Mouse (Mus musculus): ENCODE data around the gene Fblim1. TPM values are rescaled to one million over a fixed set of nuclear protein-coding genes. Genes with fewer than 3 reads are reported as not detected.

Gene Fblim1
- polyA plus RNA-seq, 1 experiment from 2014 or later = 65.4 TPM

- no peak overlapping the region for H3K27ac ChIP-seq
- H3K9me3 ChIP-seq = no peaks in the 10 kb centered on the region
- H3K4me1 ChIP-seq (replicated peaks) = no peaks in the 10 kb centered on the region
- no peak overlapping the region for H3K4me3 ChIP-seq (replicated peaks)
- no peak for ATAC-seq (ENCODE audit: insufficient number of reproducible peaks, insufficient read depth, low FRiP score, low TSS enrichment, low read depth)
- H3K4me2 ChIP-seq = no peak overlapping the region
- WGBS = 80% methylated on average over 19 of the region's 19 CpGs
- H3K9ac ChIP-seq (replicated peaks) = no peak overlapping the region
- no peaks in the 10 kb centered on the region for H3K27me3 ChIP-seq
- peaks cover 61% of the 10 kb centered on the region for H3K36me3 ChIP-seq
Observed at GRCm38 (mm10) chr4:141624983-141625773, 19.3 kb upstream of the Fblim1 start.

GRCm38 (mm10) chr4:141624134-141624533 lies 18.2 kb upstream of the Fblim1 start:
- 95% methylated on average over 8 of the region's 8 CpGs for WGBS
- Histone ChIP-seq H3K27ac (no peak overlapping the region), H3K27me3 (no peaks in the 10 kb centered on the region), H3K4me3 (replicated peaks) (no peak overlapping the region), H3K4me1 (replicated peaks) (no peaks in the 10 kb centered on the region), H3K36me3 (peaks cover 50% of the 10 kb centered on the region), H3K9ac (replicated peaks) (no peak overlapping the region), H3K4me2 (no peak overlapping the region), H3K9me3 (no peaks in the 10 kb centered on the region)
- ATAC-seq (ENCODE audit: insufficient number of reproducible peaks, insufficient read depth, low FRiP score, low TSS enrichment, low read depth) = no peak

- Histone ChIP-seq H3K36me3 (peaks cover 45% of the 10 kb centered on the region), H3K4me3 (replicated peaks) (no peak within 1 kb of the TSS), H3K4me2 (no peak within 1 kb of the TSS), H3K27me3 (no peaks in the 10 kb centered on the region), H3K27ac (no peak within 1 kb of the TSS), H3K9me3 (no peaks in the 10 kb centered on the region), H3K9ac (replicated peaks) (no peak within 1 kb of the TSS), H3K4me1 (replicated peaks) (0 out of 2 replicates have a peak, but pooled peaks cover 4% of the 10 kb centered on the region)
- 40% methylated on average over 1 of the region's 1 CpGs for WGBS
- no peak for ATAC-seq (ENCODE audit: insufficient number of reproducible peaks, insufficient read depth, low FRiP score, low TSS enrichment, low read depth)
Observed at GRCm38 (mm10) chr4:141623666-141624065, 17.8 kb upstream of the Fblim1 start, which contains the start of gene Slc25a34. TSS of gene Slc25a34 (minus strand) at chr4:141623821.

- Histone ChIP-seq H3K4me3 (replicated peaks) (no peak overlapping the region), H3K27ac (no peak overlapping the region), H3K27me3 (no peaks in the 10 kb centered on the region), H3K9ac (replicated peaks) (no peak overlapping the region), H3K36me3 (peaks cover 39% of the 10 kb centered on the region), H3K9me3 (no peaks in the 10 kb centered on the region), H3K4me1 (replicated peaks) (peaks cover 7% of the 10 kb centered on the region), H3K4me2 (no peak overlapping the region)
- no peak for ATAC-seq (ENCODE audit: insufficient number of reproducible peaks, insufficient read depth, low FRiP score, low TSS enrichment, low read depth)
- 88% methylated on average over 11 of the region's 11 CpGs for WGBS
Observed at GRCm38 (mm10) chr4:141623037-141623436, 17.1 kb upstream of the Fblim1 start.

GRCm38 (mm10) chr4:141622580-141622979 lies 16.7 kb upstream of the Fblim1 start:
- H3K36me3 ChIP-seq = peaks cover 35% of the 10 kb centered on the region
- no peak for ATAC-seq (ENCODE audit: insufficient number of reproducible peaks, insufficient read depth, low FRiP score, low TSS enrichment, low read depth)
- 83% methylated on average over 5 of the region's 5 CpGs for WGBS
- H3K27me3 ChIP-seq = no peaks in the 10 kb centered on the region
- H3K4me1 ChIP-seq (replicated peaks) = peaks cover 11% of the 10 kb centered on the region
- H3K9me3 ChIP-seq = no peaks in the 10 kb centered on the region
- no peak overlapping the region for H3K4me2 ChIP-seq
- H3K9ac ChIP-seq (replicated peaks) = no peak overlapping the region
- H3K27ac ChIP-seq = no peak overlapping the region
- no peak overlapping the region for H3K4me3 ChIP-seq (replicated peaks)

- Histone ChIP-seq H3K9ac (replicated peaks) (no peak overlapping the region), H3K4me1 (replicated peaks) (peaks cover 16% of the 10 kb centered on the region), H3K27ac (no peak overlapping the region), H3K4me2 (no peak overlapping the region), H3K27me3 (no peaks in the 10 kb centered on the region), H3K9me3 (no peaks in the 10 kb centered on the region), H3K36me3 (peaks cover 30% of the 10 kb centered on the region), H3K4me3 (replicated peaks) (no peak overlapping the region)
- 76% methylated on average over 8 of the region's 8 CpGs for WGBS
- ATAC-seq (ENCODE audit: insufficient number of reproducible peaks, insufficient read depth, low FRiP score, low TSS enrichment, low read depth) = no peak
Observed at GRCm38 (mm10) chr4:141622091-141622490, 16.2 kb upstream of the Fblim1 start.

- 84% methylated on average over 8 of the region's 8 CpGs for WGBS
- H3K4me2 ChIP-seq = no peak overlapping the region
- H3K27me3 ChIP-seq = no peaks in the 10 kb centered on the region
- H3K36me3 ChIP-seq = peaks cover 23% of the 10 kb centered on the region
- H3K9me3 ChIP-seq = no peaks in the 10 kb centered on the region
- H3K4me3 ChIP-seq (replicated peaks) = no peak overlapping the region
- no peak overlapping the region for H3K27ac ChIP-seq
- peaks cover 16% of the 10 kb centered on the region for H3K4me1 ChIP-seq (replicated peaks)
- H3K9ac ChIP-seq (replicated peaks) = no peak overlapping the region
- ATAC-seq (ENCODE audit: insufficient number of reproducible peaks, insufficient read depth, low FRiP score, low TSS enrichment, low read depth) = no peak
Observed at GRCm38 (mm10) chr4:141621297-141621696, 15.4 kb upstream of the Fblim1 start.

- Histone ChIP-seq H3K9ac (replicated peaks) (no peak overlapping the region), H3K36me3 (0 out of 2 replicates have a peak, but pooled peaks cover 3% of the 10 kb centered on the region), H3K27me3 (no peaks in the 10 kb centered on the region), H3K9me3 (no peaks in the 10 kb centered on the region), H3K4me1 (replicated peaks) (peaks cover 16% of the 10 kb centered on the region), H3K27ac (no peak overlapping the region), H3K4me3 (replicated peaks) (no peak overlapping the region), H3K4me2 (no peak overlapping the region)
- WGBS = 88% methylated on average over 9 of the region's 9 CpGs
- ATAC-seq (ENCODE audit: insufficient number of reproducible peaks, insufficient read depth, low FRiP score, low TSS enrichment, low read depth) = no peak
Observed at GRCm38 (mm10) chr4:141619299-141619883, 13.5 kb upstream of the Fblim1 start.

GRCm38 (mm10) chr4:141618565-141619243 lies 12.8 kb upstream of the Fblim1 start, which contains the start of gene Tmem82:
TSS of gene Tmem82 (minus strand) at chr4:141618633.
- peaks cover 16% of the 10 kb centered on the region for H3K4me1 ChIP-seq (replicated peaks)
- WGBS = 23% methylated on average over 20 of the region's 20 CpGs
- ATAC-seq (ENCODE audit: insufficient number of reproducible peaks, insufficient read depth, low FRiP score, low TSS enrichment, low read depth) = no peak

GRCm38 (mm10) chr4:141617863-141618564 lies 12.1 kb upstream of the Fblim1 start:
- no peak overlapping the region for H3K27ac ChIP-seq
- peak overlapping the region; percentile 32 for H3K4me3 ChIP-seq (replicated peaks)
- H3K27me3 ChIP-seq = no peaks in the 10 kb centered on the region
- H3K4me2 ChIP-seq = peak overlapping the region; percentile 59
- H3K4me1 ChIP-seq (replicated peaks) = peaks cover 16% of the 10 kb centered on the region
- H3K36me3 ChIP-seq = no peaks in the 10 kb centered on the region
- H3K9me3 ChIP-seq = no peaks in the 10 kb centered on the region
- WGBS = 11% methylated on average over 22 of the region's 22 CpGs
- peak overlapping the region; percentile 42; the same call in 1 of the 2 replicates for H3K9ac ChIP-seq (replicated peaks)
- ATAC-seq (ENCODE audit: insufficient number of reproducible peaks, insufficient read depth, low FRiP score, low TSS enrichment, low read depth) = 0 out of 2 replicates have a peak, but pooled peaks have one; percentile 5

More at GRCm38 (mm10) chr4:141618565-141619243, 12.8 kb upstream of the Fblim1 start, which contains the start of gene Tmem82:
- Histone ChIP-seq H3K4me2 (peak within 1 kb of the TSS; percentile 59), H3K36me3 (no peaks in the 10 kb centered on the region), H3K27me3 (no peaks in the 10 kb centered on the region), H3K9ac (replicated peaks) (peak within 1 kb of the TSS; percentile 42; the same call in 1 of the 2 replicates), H3K4me3 (replicated peaks) (peak within 1 kb of the TSS; percentile 32), H3K27ac (no peak within 1 kb of the TSS), H3K9me3 (no peaks in the 10 kb centered on the region)
